Mouse (Mus musculus) brain, embryonic 14.5 days (tissue): ENCODE measurements at regions not wholly inside any gene's neighbourhood (a gene's known extent, or its start where the extent isn't known, plus 50 kb on each side); places are given as distances from the start of the nearest gene placed in this dataset.

Experiments
- CTCF ChIP-seq: fragments of 200-500 bp; IDR thresholded peaks from 2 replicates; pipeline ENCODE4 v1.5.1; 2012; ENCODE audit warnings: inconsistent platforms, mild to moderate bottlenecking, moderate library complexity, borderline replicate concordance; ENCODE audit not compliant: insufficient read depth, insufficient read length; ENCODE audit errors: extremely low read depth
- POLR2A ChIP-seq: fragments of 200-500 bp; IDR thresholded peaks from 2 replicates; pipeline ENCODE4 v1.6.1; 2012; ENCODE audit warnings: mild to moderate bottlenecking, inconsistent platforms, borderline replicate concordance; ENCODE audit not compliant: poor library complexity, insufficient read depth, insufficient read length, severe bottlenecking; ENCODE audit errors: extremely low read depth

- TF ChIP-seq POLR2A (no peak), CTCF (no peak)
These were observed 351.8 kb upstream of the Pcsk5 start for GRCm38 (mm10) chr19:18189102-18189742.
